Comparison of ENCODE assay signal across 28 mouse cellular contexts in the genomic region with DNA sequence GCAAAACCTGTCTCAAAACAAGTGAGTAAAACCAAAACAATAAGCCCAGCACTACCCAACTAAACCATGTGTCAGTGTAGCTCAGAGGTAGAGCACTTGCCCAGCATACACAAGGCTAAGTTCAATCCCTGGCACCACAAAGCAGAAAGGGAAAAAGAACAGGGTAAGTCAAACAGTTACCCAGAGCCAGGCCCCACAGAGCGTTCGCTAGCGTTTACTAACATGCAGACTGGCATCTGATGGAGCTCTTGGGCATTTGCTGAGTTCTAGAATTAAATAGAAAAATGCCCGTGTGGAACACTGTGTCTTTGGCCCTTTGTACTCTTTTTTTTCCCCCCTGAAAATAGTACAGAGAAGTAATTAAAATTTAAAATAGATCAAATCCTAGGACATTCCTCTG.
DNase-seq lines count a peak whose midpoint lies in the region; ATAC-seq and TF ChIP-seq lines count a peak whose summit lies in the region.
"Had no signal": no experiment of that assay in that cellular context is flagged by ENCODE, and none has a peak within 500 bp of the region (broad histone marks: within the 10 kb centered on the region; RNA-seq: fewer than 3 reads in every experiment).

No protein-coding gene starts in this region.

- peaks cover 4% of the 10 kb centered on the region; the same call in 1 of the 2 replicates for H3K4me1 ChIP-seq in heart, postnatal 0 days (ENCODE audit: control insufficient read depth, insufficient read depth)
- H3K4me1 ChIP-seq: embryonic facial prominence, embryonic 15.5 days; forebrain, embryonic 12.5 days had no signal

- peak; percentile 33 for DNase-seq in heart, adult 11 months
- DNase-seq in heart, adult 8-10 months (ENCODE audit: low spot score): no peak
- no peak for DNase-seq in heart, postnatal 0 days (ENCODE audit: low spot score)
- no peak for DNase-seq in heart, postnatal 4 days
- DNase-seq in kidney, adult 9 months: peak; percentile 58
- no peak for DNase-seq in kidney, postnatal 4 days
- DNase-seq: adrenal gland, adult 8-10 months; adrenal gland, postnatal 14 days; adrenal gland, postnatal 36 days; B cell, adult 2 months; cerebellum, adult 11-12 months; cerebellum, adult 2 months; cerebellum, adult 9-10 months; cerebellum, postnatal 14 days; cerebellum, postnatal 36 days; embryo, embryonic 11 days had no signal

- whole genome bisulfite sequencing in heart, postnatal 0 days: 85% methylated on average over 4 of the region's 4 CpGs

- H3K27ac ChIP-seq in heart, postnatal 0 days (ENCODE audit: low read depth): peak overlapping the region; percentile 6; the same call in 1 of the 2 replicates
- H3K27ac ChIP-seq: embryonic facial prominence, embryonic 13.5 days; embryonic facial prominence, embryonic 15.5 days; forebrain, embryonic 10.5 days; forebrain, embryonic 12.5 days had no signal

- no peak for ATAC-seq in heart, postnatal 0 days (ENCODE audit: insufficient read depth, low read depth)
- ATAC-seq: activated CD4-positive, CD25-positive, alpha-beta regulatory T cell, adult 4 months; CD4-positive, CD25-positive, alpha-beta regulatory T cell, adult 4 months; forebrain, embryonic 14.5 days; forebrain, embryonic 16.5 days; Patski had no signal

- H3K27me3 ChIP-seq in heart, postnatal 0 days (ENCODE audit: control insufficient read depth, insufficient read depth, low read length): no peaks in the 10 kb centered on the region
- H3K27me3 ChIP-seq: CH12.LX; embryonic facial prominence, embryonic 13.5 days; embryonic facial prominence, embryonic 15.5 days; forebrain, embryonic 12.5 days; Patski had no signal

- H3K9ac ChIP-seq in heart, postnatal 0 days (replicated peaks; ENCODE audit: low read depth, low read length): no peak overlapping the region
- H3K9ac ChIP-seq: embryonic facial prominence, embryonic 13.5 days; embryonic facial prominence, embryonic 15.5 days; forebrain, embryonic 12.5 days had no signal

- no peak for TF ChIP-seq EP300 in heart, postnatal 0 days (IDR thresholded peaks at IDR 0.05; ENCODE audit: low read depth)

- no peak overlapping the region for H3K4me3 ChIP-seq in heart, postnatal 0 days (ENCODE audit: low read depth, low read length)
- H3K4me3 ChIP-seq: embryonic facial prominence, embryonic 13.5 days; embryonic facial prominence, embryonic 15.5 days; erythroblast, embryonic 14.5 days; forebrain, embryonic 10.5 days; forebrain, embryonic 12.5 days had no signal

- TF ChIP-seq CTCF in heart, postnatal 0 days (IDR thresholded peaks at IDR 0.05; ENCODE audit: low read depth): no peak

- no peaks in the 10 kb centered on the region for H3K9me3 ChIP-seq in heart, postnatal 0 days (replicated peaks; ENCODE audit: control insufficient read depth, low read length)
- H3K9me3 ChIP-seq: embryonic facial prominence, embryonic 13.5 days; embryonic facial prominence, embryonic 15.5 days; forebrain, embryonic 10.5 days; forebrain, embryonic 12.5 days; G1E had no signal

- no peak overlapping the region for H3K4me2 ChIP-seq in heart, postnatal 0 days (ENCODE audit: low read depth, low read length)
- H3K4me2 ChIP-seq: embryonic facial prominence, embryonic 13.5 days; embryonic facial prominence, embryonic 15.5 days; forebrain, embryonic 12.5 days had no signal

- H3K36me3 ChIP-seq in heart, postnatal 0 days (replicated peaks; ENCODE audit: control insufficient read depth, insufficient read depth, low read length): peaks cover 82% of the 10 kb centered on the region
- H3K36me3 ChIP-seq: embryonic facial prominence, embryonic 13.5 days; embryonic facial prominence, embryonic 15.5 days; forebrain, embryonic 10.5 days; forebrain, embryonic 12.5 days; G1E had no signal

Comparison
In these comparisons a context has a peak if more than half of its experiments do, and no peak if none do; other contexts are left out.
1. DNase-seq: peak in heart, adult 11 months (single experiment) and kidney, adult 9 months (single experiment); none in heart, adult 8-10 months (single experiment), heart, postnatal 0 days (single experiment), heart, postnatal 4 days (single experiment) and kidney, postnatal 4 days (0 of 2).